In genomic region chr8:70625104-70625503, GRCm38 (mm10) we compare ENCODE assay signal across 8 mouse cellular contexts. TPM values are rescaled to one million over a fixed set of nuclear protein-coding genes. Genes with fewer than 3 reads are reported as not detected.
DNase-seq lines count a peak whose midpoint lies in the region; ATAC-seq and TF ChIP-seq lines count a peak whose summit lies in the region.

No protein-coding gene starts in this region.

- WGBS in heart, embryonic 13.5 days = 17% methylated on average over 5 of the region's 5 CpGs
- 16% methylated on average over 5 of the region's 5 CpGs for WGBS in heart, embryonic 10.5 days
- WGBS in lung, embryonic 14.5 days = 14% methylated on average over 5 of the region's 5 CpGs

- peaks cover 14% of the 10 kb centered on the region for H3K4me1 ChIP-seq in heart, embryonic 13.5 days
- H3K4me1 ChIP-seq in heart, embryonic 10.5 days = peaks cover 27% of the 10 kb centered on the region
- H3K4me1 ChIP-seq in lung, embryonic 14.5 days (ENCODE audit: insufficient read depth) = no peaks in the 10 kb centered on the region

- H3K36me3 ChIP-seq in heart, embryonic 13.5 days = no peaks in the 10 kb centered on the region
- H3K36me3 ChIP-seq in heart, embryonic 10.5 days = no peaks in the 10 kb centered on the region
- no peaks in the 10 kb centered on the region for H3K36me3 ChIP-seq in lung, embryonic 14.5 days (ENCODE audit: insufficient read depth)

- peaks cover 28% of the 10 kb centered on the region for H3K27me3 ChIP-seq in heart, embryonic 13.5 days (replicated peaks)
- peaks cover 29% of the 10 kb centered on the region for H3K27me3 ChIP-seq in heart, embryonic 10.5 days (ENCODE audit: insufficient read depth, poor library complexity, severe bottlenecking)
- no peaks in the 10 kb centered on the region for H3K27me3 ChIP-seq in lung, embryonic 14.5 days (ENCODE audit: insufficient read depth, low read length)

- H3K4me3 ChIP-seq in heart, embryonic 13.5 days = no peak overlapping the region
- no peak overlapping the region for H3K4me3 ChIP-seq in heart, embryonic 10.5 days
- H3K4me3 ChIP-seq in lung, embryonic 14.5 days (ENCODE audit: low read depth, low read length) = no peak overlapping the region

- H3K9me3 ChIP-seq in heart, embryonic 13.5 days = no peaks in the 10 kb centered on the region
- H3K9me3 ChIP-seq in heart, embryonic 10.5 days = no peaks in the 10 kb centered on the region
- no peaks in the 10 kb centered on the region for H3K9me3 ChIP-seq in lung, embryonic 14.5 days (ENCODE audit: low read depth, low read length)

- H3K9ac ChIP-seq in heart, embryonic 13.5 days = no peak overlapping the region
- no peak overlapping the region for H3K9ac ChIP-seq in lung, embryonic 14.5 days

- DNase-seq in heart, embryonic 10.5 days (ENCODE audit: low spot score) = no peak
- peak; percentile 66 for DNase-seq in 3T3-L1 (ENCODE audit: low read depth, low spot score)
- DNase-seq in NIH3T3 (ENCODE audit: low read depth) = peak; percentile 41
- DNase-seq in gastrocnemius, adult 8-10 months (ENCODE audit: low spot score in 2 of 2) = peak; percentile 48 to 58
- peak; percentile 83 for DNase-seq in lung, embryonic 14.5 days
- DNase-seq in ovary, postnatal 14 days (ENCODE audit: low spot score) = no peak
- DNase-seq in left cerebral cortex, postnatal 36 days (ENCODE audit: low spot score in 2 of 2) = no peak

- no peak for ATAC-seq in heart, embryonic 13.5 days (ENCODE audit: extremely low read depth, insufficient number of reproducible peaks, low FRiP score, low TSS enrichment)
- no peak for ATAC-seq in lung, embryonic 14.5 days (ENCODE audit: insufficient read depth)

- no peak overlapping the region for H3K27ac ChIP-seq in heart, embryonic 13.5 days (replicated peaks)
- no peak overlapping the region for H3K27ac ChIP-seq in heart, embryonic 10.5 days
- H3K27ac ChIP-seq in lung, embryonic 14.5 days (ENCODE audit: low read depth) = no peak overlapping the region

- TF ChIP-seq CTCF in lung, embryonic 14.5 days (IDR thresholded peaks at IDR 0.05; ENCODE audit: low read depth) = peak; percentile 71

- intact Hi-C loops in left cerebral cortex, postnatal 36 days (cut with DNase I) = loop anchor here (5.0 kb wide), 1 partner anchor 37 kb away; the partner anchor contains the start of gene Pgpep1

- peak overlapping the region; percentile 24 for H3K4me2 ChIP-seq in heart, embryonic 13.5 days
- peak overlapping the region; percentile 25; the same call in 1 of the 2 replicates for H3K4me2 ChIP-seq in lung, embryonic 14.5 days

RNA-seq across cellular contexts. Expression of gene Gdf15, which starts 7.2 kb away (rescaled TPM):
- polyA plus RNA-seq in heart, embryonic 13.5 days (2015; fragmentation: Nextera tagmentation; extraction: Ambion mirVana) = 0.86 and 1.2 TPM in 2 replicates
- polyA plus RNA-seq in heart, embryonic 10.5 days (2016; fragmentation: Nextera tagmentation; extraction: Ambion mirVana) = 0.43 and 1.6 TPM in 2 replicates
- under 1 TPM in 1 of 4 experiments, not detected in 3; 0.24 TPM for total RNA-seq in gastrocnemius, adult 8-10 months (2022)
- 0.12 and 0.22 TPM in 2 replicates for polyA plus RNA-seq in lung, embryonic 14.5 days (2014; fragmentation: Nextera tagmentation; extraction: Ambion mirVana)
- total RNA-seq in left cerebral cortex, postnatal 36 days (2021) = not detected

RNA-seq across cellular contexts. Expression of gene Lrrc25, which starts 9.1 kb away (rescaled TPM):
- polyA plus RNA-seq in heart, embryonic 13.5 days (2015; fragmentation: Nextera tagmentation; extraction: Ambion mirVana) = 1.5 and 2.7 TPM in 2 replicates
- polyA plus RNA-seq in heart, embryonic 10.5 days (2016; fragmentation: Nextera tagmentation; extraction: Ambion mirVana) = 0.15 and 1.4 TPM in 2 replicates
- total RNA-seq in gastrocnemius, adult 8-10 months (2022) = under 1 TPM in 3 of 4 experiments, not detected in 1; 0.17 to 0.49 (median 0.22) TPM
- polyA plus RNA-seq in lung, embryonic 14.5 days (2014; fragmentation: Nextera tagmentation; extraction: Ambion mirVana) = 1.9 TPM in 2 replicates
- 1 to 10 TPM in 1 of 2 experiments, under 1 TPM in 1; 0.44 to 1.2 TPM for total RNA-seq in left cerebral cortex, postnatal 36 days (2021)

RNA-seq across cellular contexts. Expression of gene Ssbp4, which starts 16.4 kb away (rescaled TPM):
- polyA plus RNA-seq in heart, embryonic 13.5 days (2015; fragmentation: Nextera tagmentation; extraction: Ambion mirVana) = 63.3 and 70.9 TPM in 2 replicates
- 67.3 and 107 TPM in 2 replicates for polyA plus RNA-seq in heart, embryonic 10.5 days (2016; fragmentation: Nextera tagmentation; extraction: Ambion mirVana)
- 10 to 100 TPM in 3 of 4 experiments, 1 to 10 TPM in 1; 8.5 to 19.2 (median 10.4) TPM for total RNA-seq in gastrocnemius, adult 8-10 months (2022)
- 127 and 143 TPM in 2 replicates for polyA plus RNA-seq in lung, embryonic 14.5 days (2014; fragmentation: Nextera tagmentation; extraction: Ambion mirVana)
- 100 to 1,000 TPM; 257 to 265 TPM for total RNA-seq in left cerebral cortex, postnatal 36 days (2021)

RNA-seq across cellular contexts. Expression of gene Isyna1, which starts 30.9 kb away (rescaled TPM):
- 135 and 145 TPM in 2 replicates for polyA plus RNA-seq in heart, embryonic 13.5 days (2015; fragmentation: Nextera tagmentation; extraction: Ambion mirVana)
- polyA plus RNA-seq in heart, embryonic 10.5 days (2016; fragmentation: Nextera tagmentation; extraction: Ambion mirVana) = 192 and 214 TPM in 2 replicates
- 1 to 10 TPM; 1.9 to 3.4 (median 2.4) TPM for total RNA-seq in gastrocnemius, adult 8-10 months (2022)
- 91.6 and 107 TPM in 2 replicates for polyA plus RNA-seq in lung, embryonic 14.5 days (2014; fragmentation: Nextera tagmentation; extraction: Ambion mirVana)
- 10 to 100 TPM; 47.5 to 53.0 TPM for total RNA-seq in left cerebral cortex, postnatal 36 days (2021)

RNA-seq across cellular contexts. Expression of gene Pgpep1, which starts 35.1 kb away (rescaled TPM):
- polyA plus RNA-seq in heart, embryonic 13.5 days (2015; fragmentation: Nextera tagmentation; extraction: Ambion mirVana) = 33.7 and 37.3 TPM in 2 replicates
- polyA plus RNA-seq in heart, embryonic 10.5 days (2016; fragmentation: Nextera tagmentation; extraction: Ambion mirVana) = 38.0 and 42.0 TPM in 2 replicates
- 10 to 100 TPM; 13.6 to 19.0 (median 15.7) TPM for total RNA-seq in gastrocnemius, adult 8-10 months (2022)
- polyA plus RNA-seq in lung, embryonic 14.5 days (2014; fragmentation: Nextera tagmentation; extraction: Ambion mirVana) = 46.6 and 48.2 TPM in 2 replicates
- total RNA-seq in left cerebral cortex, postnatal 36 days (2021) = 10 to 100 TPM; 11.6 to 17.2 TPM

Comparison
In these comparisons a context has a peak if more than half of its experiments do, and no peak if none do; other contexts are left out.
1. DNase-seq: peak in 3T3-L1 (single experiment), NIH3T3 (single experiment), gastrocnemius, adult 8-10 months (2 of 2) and lung, embryonic 14.5 days (single experiment); none in heart, embryonic 10.5 days (single experiment), ovary, postnatal 14 days (single experiment) and left cerebral cortex, postnatal 36 days (0 of 2).